Mouse (Mus musculus): Measurements from ENCODE around the gene Rnf113a1.

DNA sequence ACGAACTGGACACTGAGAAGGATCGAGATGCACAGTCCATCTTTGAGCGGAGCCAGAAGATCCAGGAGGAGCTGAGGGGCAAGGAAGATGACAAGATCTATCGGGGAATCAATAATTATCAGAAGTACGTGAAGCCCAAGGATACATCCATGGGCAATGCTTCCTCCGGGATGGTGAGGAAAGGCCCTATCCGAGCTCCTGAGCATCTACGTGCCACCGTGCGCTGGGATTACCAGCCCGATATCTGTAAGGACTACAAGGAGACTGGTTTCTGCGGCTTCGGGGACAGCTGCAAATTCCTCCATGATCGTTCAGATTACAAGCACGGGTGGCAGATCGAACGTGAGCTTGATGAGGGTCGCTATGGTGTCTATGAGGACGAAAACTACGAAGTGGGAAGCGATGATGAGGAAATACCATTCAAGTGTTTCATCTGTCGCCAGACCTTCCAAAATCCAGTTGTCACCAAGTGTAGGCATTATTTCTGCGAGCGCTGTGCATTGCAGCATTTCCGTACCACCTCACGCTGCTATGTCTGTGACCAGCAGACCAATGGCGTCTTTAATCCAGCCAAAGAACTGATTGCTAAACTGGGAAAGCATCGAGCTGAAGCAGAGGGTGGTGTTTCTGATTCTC is 817 bp downstream of the Rnf113a1 start:
- no peak for TF ChIP-seq CTCF (IDR thresholded peaks at IDR 0.05; ENCODE audit: low read depth)
- TF ChIP-seq EP300 (IDR thresholded peaks at IDR 0.05; ENCODE audit: low read depth): no peak

Data from liver, postnatal 0 days (tissue).